Mouse (Mus musculus): ENCODE measurements at regions not wholly inside any gene's neighbourhood (a gene's known extent, or its start where the extent isn't known, plus 50 kb on each side); places are given as distances from the start of the nearest gene placed in this dataset.

DNA sequence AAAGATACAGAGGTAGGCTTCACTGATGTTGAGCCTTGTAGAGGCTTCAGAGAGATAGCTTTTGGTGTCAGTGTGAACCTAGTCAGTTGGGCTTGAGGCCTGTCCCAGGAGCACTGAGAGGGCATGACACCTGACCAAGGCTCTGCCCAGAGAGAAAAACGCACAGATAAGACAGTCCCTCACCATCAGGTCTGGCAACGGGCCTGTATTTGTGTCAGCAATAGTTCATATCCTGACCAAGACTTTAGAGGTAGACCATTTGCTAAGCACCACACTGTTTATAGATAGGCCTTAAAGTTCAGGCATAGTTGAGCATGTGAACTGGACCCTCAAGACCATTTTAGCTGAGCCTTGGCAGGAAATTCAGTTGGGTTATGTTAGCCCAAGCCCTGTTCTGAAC, 60.4 kb upstream of the C2cd4b start:
- 90% methylated on average over 2 of the region's 2 CpGs for WGBS
- H3K4me3 ChIP-seq (ENCODE audit: insufficient read depth, low read depth, low read length) = no peak overlapping the region
- H3K36me3 ChIP-seq (ENCODE audit: control insufficient read depth, insufficient read depth, low read length) = no peaks in the 10 kb centered on the region
- no peak overlapping the region for H3K9ac ChIP-seq (ENCODE audit: low read depth, low read length)
- DNase-seq (ENCODE audit: extremely low read depth, low read depth, low spot score) = no peak
- H3K27me3 ChIP-seq (ENCODE audit: control insufficient read depth, insufficient read depth, low read length) = peaks cover 8% of the 10 kb centered on the region; the same call in 1 of the 2 replicates
- TF ChIP-seq POLR2A (IDR thresholded peaks at IDR 0.05; ENCODE audit: extremely low read depth, insufficient read depth, low read length) (no peak), CTCF (IDR thresholded peaks at IDR 0.05; ENCODE audit: low read depth, low read length) (no peak)
- no peaks in the 10 kb centered on the region for H3K79me2 ChIP-seq (ENCODE audit: control insufficient read depth, insufficient read depth, low read length)
- H3K27ac ChIP-seq (replicated peaks; ENCODE audit: insufficient read depth, low read depth, low read length) = no peak overlapping the region
- no peaks in the 10 kb centered on the region for H3K4me1 ChIP-seq (ENCODE audit: control insufficient read depth, insufficient read depth, low read length)

DNA sequence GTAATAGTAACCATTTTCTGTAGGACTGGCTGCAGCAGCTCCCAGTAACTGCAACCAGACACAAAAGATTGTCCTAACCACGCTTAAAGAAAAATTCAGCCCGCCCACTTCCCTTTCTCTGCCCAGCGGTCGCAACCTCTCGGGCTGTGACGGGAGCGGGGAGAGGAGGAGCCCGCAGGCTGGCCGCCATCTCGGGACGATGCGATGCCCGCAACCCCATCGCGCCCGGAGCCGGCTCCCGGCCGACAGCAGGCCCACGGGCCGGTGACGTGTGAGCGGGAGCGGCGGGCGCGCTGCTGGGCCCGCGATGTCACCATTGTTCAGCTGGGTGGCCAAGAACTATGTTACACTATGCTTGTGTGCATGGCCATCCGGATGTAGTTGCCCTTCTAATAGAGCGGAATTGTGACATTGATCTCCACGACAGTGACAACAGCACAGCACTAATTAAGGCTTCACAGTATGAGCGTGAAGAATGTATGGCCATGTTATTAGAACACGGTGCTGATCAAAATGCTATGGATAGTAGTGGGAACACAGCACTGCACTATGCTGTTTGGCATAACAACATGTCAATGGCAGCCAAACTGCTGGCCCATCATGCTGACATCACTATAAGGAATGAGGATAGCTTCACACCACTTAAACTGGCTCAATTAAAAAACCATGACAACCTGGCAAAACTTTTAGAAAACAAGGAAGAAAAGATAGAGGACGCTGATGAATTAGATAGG, 59.2 kb upstream of the C2cd4b start:
- WGBS = 31% methylated on average over 35 of the region's 35 CpGs
- Histone ChIP-seq H3K4me3 (ENCODE audit: insufficient read depth, low read depth, low read length) (peak overlapping the region; percentile 21; the same call in 1 of the 2 replicates), H3K79me2 (ENCODE audit: control insufficient read depth, insufficient read depth, low read length) (no peaks in the 10 kb centered on the region), H3K9ac (ENCODE audit: low read depth, low read length) (peak overlapping the region; percentile 39; the same call in 1 of the 2 replicates), H3K27ac (replicated peaks; ENCODE audit: insufficient read depth, low read depth, low read length) (no peak overlapping the region), H3K4me1 (ENCODE audit: control insufficient read depth, insufficient read depth, low read length) (no peaks in the 10 kb centered on the region), H3K36me3 (ENCODE audit: control insufficient read depth, insufficient read depth, low read length) (no peaks in the 10 kb centered on the region), H3K27me3 (ENCODE audit: control insufficient read depth, insufficient read depth, low read length) (peaks cover 8% of the 10 kb centered on the region; the same call in 1 of the 2 replicates)
- TF ChIP-seq CTCF (IDR thresholded peaks at IDR 0.05; ENCODE audit: low read depth, low read length) (no peak), POLR2A (IDR thresholded peaks at IDR 0.05; ENCODE audit: extremely low read depth, insufficient read depth, low read length) (no peak)
- DNase-seq (ENCODE audit: extremely low read depth, low read depth, low spot score) = no peak

DNA sequence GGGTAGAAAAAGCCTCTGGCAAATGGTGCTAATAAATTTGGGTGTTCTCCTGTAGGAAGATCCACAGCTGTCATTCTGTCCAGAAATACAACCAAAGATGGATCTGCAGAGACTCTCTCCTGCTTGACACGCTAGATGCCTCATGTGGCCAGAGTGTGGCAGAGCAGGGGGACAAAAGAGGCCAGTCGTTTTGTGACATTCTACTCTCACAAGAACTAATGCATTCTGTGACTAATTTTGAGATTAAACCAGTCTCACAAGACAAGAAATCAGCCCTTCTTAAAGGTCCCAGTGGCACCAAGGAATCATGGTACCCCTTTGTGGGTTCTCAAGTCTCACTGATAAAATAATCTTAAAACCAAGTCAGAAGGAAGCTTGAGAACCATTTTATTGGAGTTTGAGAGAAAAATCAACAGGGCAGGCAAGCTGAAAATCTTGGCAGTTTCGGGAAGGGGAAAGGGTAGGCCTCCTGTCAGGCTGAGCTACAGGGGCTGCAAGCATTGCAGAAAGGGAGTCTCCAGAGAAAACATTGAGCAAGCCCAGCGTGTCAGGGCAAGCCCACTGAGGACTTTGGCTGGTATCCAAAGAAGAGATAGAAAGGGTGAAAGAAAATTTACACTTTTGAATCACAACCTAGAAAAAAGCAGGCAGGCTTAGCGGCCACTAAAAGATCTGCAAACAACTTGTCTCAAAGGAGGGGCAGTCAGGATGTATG, 50.8 kb upstream of the C2cd4b start:
- Histone ChIP-seq H3K4me1 (ENCODE audit: control insufficient read depth, insufficient read depth, low read length) (no peaks in the 10 kb centered on the region), H3K27ac (replicated peaks; ENCODE audit: insufficient read depth, low read depth, low read length) (no peak overlapping the region), H3K9ac (ENCODE audit: low read depth, low read length) (no peak overlapping the region), H3K4me3 (ENCODE audit: insufficient read depth, low read depth, low read length) (no peak overlapping the region), H3K27me3 (ENCODE audit: control insufficient read depth, insufficient read depth, low read length) (no peaks in the 10 kb centered on the region), H3K79me2 (ENCODE audit: control insufficient read depth, insufficient read depth, low read length) (no peaks in the 10 kb centered on the region), H3K36me3 (ENCODE audit: control insufficient read depth, insufficient read depth, low read length) (no peaks in the 10 kb centered on the region)
- no peak for TF ChIP-seq CTCF (IDR thresholded peaks at IDR 0.05; ENCODE audit: low read depth, low read length)
- TF ChIP-seq POLR2A (IDR thresholded peaks at IDR 0.05; ENCODE audit: extremely low read depth, insufficient read depth, low read length) = no peak
- 53% methylated on average over 5 of the region's 5 CpGs for WGBS
- DNase-seq (ENCODE audit: extremely low read depth, low read depth, low spot score) = no peak
